Mouse (Mus musculus) erythroblast, embryonic 14.5 days (primary cell): ENCODE results near the gene Pgpep1l. TPM values are rescaled to one million over a fixed set of nuclear protein-coding genes. Genes with fewer than 3 reads are reported as not detected.

Experiments
- H3K27me3 ChIP-seq: 2 replicates; pipeline ENCODE4 v1.6.1; 2012; ENCODE audit warnings: inconsistent platforms; ENCODE audit not compliant: control insufficient read depth
- H3K36me3 ChIP-seq: 2 replicates; pipeline ENCODE4 v1.6.1; 2012; ENCODE audit warnings: mild to moderate bottlenecking, inconsistent platforms; ENCODE audit not compliant: control insufficient read depth
- H3K4me1 ChIP-seq: 2 replicates; pipeline ENCODE4 v1.6.1; 2012; ENCODE audit warnings: inconsistent platforms; ENCODE audit not compliant: control insufficient read depth
- H3K4me3 ChIP-seq: replicated peaks from 2 replicates; pipeline ENCODE3; 2012; ENCODE audit warnings: moderate library complexity, mild to moderate bottlenecking, inconsistent platforms
- H3K9me3 ChIP-seq: 2 replicates; pipeline ENCODE4 v1.6.1; 2012; ENCODE audit warnings: low read length, inconsistent platforms, mixed read lengths; ENCODE audit not compliant: control insufficient read depth
- GATA1 ChIP-seq: IDR thresholded peaks from 2 replicates; pipeline ENCODE4 v1.6.1; 2012; ENCODE audit warnings: low read length, inconsistent platforms, mixed read lengths
- TAL1 ChIP-seq: IDR thresholded peaks from 3 replicates; pipeline ENCODE4 v1.6.1; 2012; ENCODE audit warnings: low read length, inconsistent platforms, mixed read lengths
- polyA plus RNA-seq: library from polyadenylated mRNA; stranded (reverse); fragments of >175 nt; gene quantifications from 2 replicates; pipeline ENCODE4 v1.2.3, GENCODE M21; 2012

The Pgpep1l gene
- polyA plus RNA-seq, 1 experiment, result not detected

DNA sequence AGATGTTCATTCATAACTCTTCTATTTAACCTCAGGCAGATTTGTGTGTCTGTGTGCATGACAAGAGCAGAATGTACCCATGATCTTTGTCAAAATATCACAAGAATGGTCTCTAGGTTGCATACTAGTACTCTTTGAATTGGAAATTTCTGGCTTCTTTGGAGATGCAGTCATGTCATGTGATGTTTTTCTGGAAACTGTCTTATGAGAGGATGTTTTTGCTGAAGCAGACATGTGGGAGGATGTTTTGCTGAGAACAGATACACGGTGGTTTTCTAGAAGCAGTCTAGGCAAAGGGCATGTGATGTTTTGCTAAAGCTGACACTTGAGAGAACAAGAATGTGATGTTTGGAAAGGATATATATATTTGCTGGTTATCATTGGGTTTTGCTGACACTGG lies 13.6 kb downstream of the Pgpep1l start:
- Histone ChIP-seq H3K4me1 (no peaks in the 10 kb centered on the region), H3K27me3 (no peaks in the 10 kb centered on the region), H3K9me3 (peaks cover 2% of the 10 kb centered on the region; the same call in 1 of the 2 replicates), H3K4me3 (no peak overlapping the region), H3K36me3 (no peaks in the 10 kb centered on the region)
- TF ChIP-seq TAL1 (no peak), GATA1 (no peak)

DNA sequence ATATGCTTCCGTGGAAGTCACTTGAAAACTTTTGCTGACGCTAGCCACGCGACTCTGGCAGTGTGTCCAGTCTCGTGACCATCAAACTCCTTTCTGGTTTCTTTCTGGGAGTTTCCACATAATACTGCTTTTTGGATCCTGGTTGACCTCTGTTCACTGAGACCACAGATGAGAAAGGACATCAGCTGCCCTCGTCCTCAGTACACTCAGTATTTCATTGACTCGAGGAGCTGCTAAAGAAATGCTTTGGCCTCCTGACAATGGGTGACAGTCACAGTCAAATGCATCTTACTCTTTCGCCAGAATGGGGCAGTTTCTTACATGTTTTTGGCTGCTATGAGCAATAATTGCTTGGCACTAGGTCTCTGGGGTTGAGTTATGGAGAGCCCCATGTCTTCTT lies 17.8 kb downstream of the Pgpep1l start:
- no peaks in the 10 kb centered on the region for H3K4me1 ChIP-seq
- TF ChIP-seq GATA1 (no peak), TAL1 (no peak)

DNA sequence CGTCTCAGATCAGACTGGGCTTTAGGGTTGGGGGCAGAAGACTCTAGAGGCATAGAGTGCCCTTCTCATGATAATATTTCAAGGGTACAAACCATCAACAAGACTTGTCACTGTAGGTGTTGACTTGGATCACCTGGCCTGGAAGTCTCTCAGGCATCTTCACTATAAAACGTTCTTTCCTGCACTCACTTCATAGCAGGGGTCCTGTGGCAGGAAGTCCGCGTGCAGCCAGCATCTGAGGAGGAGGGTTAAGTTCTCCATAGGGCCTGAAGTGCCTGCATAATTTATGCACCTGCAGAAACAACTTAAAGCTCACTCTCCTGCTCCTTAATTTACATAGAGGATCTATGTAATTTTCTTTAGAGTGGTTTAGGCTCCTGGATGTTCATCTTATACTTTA lies 18.4 kb downstream of the Pgpep1l start:
- H3K9me3 ChIP-seq, result peaks cover 2% of the 10 kb centered on the region; the same call in 1 of the 2 replicates
- H3K36me3 ChIP-seq, result no peaks in the 10 kb centered on the region
- TF ChIP-seq TAL1, result no peak
- no peak for TF ChIP-seq GATA1
- H3K4me3 ChIP-seq, result no peak overlapping the region
- H3K4me1 ChIP-seq, result no peaks in the 10 kb centered on the region
- no peaks in the 10 kb centered on the region for H3K27me3 ChIP-seq

More for the DNA sequence above, 17.8 kb downstream of the Pgpep1l start:
- Histone ChIP-seq H3K27me3 (no peaks in the 10 kb centered on the region), H3K4me3 (no peak overlapping the region), H3K9me3 (peaks cover 2% of the 10 kb centered on the region; the same call in 1 of the 2 replicates), H3K36me3 (no peaks in the 10 kb centered on the region)

DNA sequence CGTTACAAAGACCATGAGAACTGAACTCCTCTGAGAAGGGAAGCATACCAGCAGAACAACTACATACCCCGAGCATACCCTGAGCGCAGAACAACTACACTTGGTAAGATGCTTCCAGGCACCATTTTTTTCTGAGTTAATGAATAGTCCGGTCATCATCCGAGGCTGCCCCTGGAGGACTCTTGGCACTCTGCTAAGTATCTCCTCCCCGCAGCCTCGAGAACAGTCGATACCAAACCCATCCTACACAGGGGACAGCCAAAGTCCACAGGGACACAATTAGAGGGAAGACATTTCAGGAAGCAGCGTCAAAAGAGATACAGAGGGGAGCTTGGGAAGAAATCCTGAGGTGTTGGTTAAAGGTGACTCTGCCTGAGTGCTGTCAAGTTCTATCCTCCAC lies 22.8 kb downstream of the Pgpep1l start:
- Histone ChIP-seq H3K4me1 (no peaks in the 10 kb centered on the region), H3K27me3 (0 out of 2 replicates have a peak, but pooled peaks cover 2% of the 10 kb centered on the region), H3K4me3 (no peak overlapping the region), H3K9me3 (no peaks in the 10 kb centered on the region), H3K36me3 (no peaks in the 10 kb centered on the region)
- TF ChIP-seq TAL1, result no peak

DNA sequence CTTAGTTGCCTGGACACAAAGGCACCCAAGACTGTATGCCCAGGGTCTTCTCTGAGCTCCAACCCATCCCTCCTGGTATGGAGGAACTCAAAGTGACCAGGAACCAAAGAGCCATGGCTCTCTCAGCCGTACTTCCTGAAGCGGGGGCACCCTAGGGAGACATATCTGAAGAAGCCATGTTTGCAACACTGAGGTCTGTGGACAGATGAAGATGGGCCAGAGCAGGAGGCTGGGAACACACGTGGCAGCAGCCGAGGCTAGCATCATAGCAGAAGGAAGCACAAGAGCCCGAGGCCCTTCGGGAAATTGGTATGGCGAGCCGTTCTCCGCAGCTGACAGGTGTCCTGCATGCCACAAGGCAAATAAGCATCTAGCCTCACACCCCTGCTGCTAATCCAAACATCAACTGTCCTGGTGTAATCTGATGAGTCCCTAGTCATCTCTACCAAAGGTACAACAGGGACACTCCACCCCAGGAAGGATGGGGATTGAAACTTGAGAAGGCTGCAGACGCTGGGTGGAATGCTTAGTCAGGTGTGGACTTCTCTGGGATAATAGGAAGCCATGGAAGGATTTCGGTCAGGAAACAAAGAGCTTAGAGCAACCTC lies 24.7 kb downstream of the Pgpep1l start:
- Histone ChIP-seq H3K36me3 (no peaks in the 10 kb centered on the region), H3K4me3 (no peak overlapping the region)
- TF ChIP-seq TAL1, result no peak
- no peak for TF ChIP-seq GATA1

DNA sequence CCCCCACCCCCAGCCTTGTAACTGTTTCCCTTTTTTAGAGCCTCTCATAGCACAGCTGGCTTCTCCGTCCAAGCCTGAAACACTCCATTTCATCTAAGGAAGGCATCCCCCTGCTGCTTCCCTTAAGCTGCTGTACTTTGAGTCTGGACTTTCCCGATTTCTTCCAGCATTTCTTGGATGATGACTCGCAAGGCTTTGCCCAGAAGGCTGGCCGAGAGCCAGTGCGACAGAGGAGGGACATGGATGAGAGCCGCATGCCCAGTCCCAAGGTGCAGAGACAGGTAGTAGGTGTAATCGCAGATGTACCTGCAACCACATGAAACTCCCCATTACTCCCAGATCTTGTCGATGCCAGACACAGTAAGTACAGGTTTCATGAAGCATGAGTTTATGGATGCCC lies 27.2 kb downstream of the Pgpep1l start:
- no peak for TF ChIP-seq TAL1
- no peak for TF ChIP-seq GATA1
- Histone ChIP-seq H3K27me3 (0 out of 2 replicates have a peak, but pooled peaks cover 2% of the 10 kb centered on the region), H3K9me3 (no peaks in the 10 kb centered on the region)

More for the DNA sequence above, 24.7 kb downstream of the Pgpep1l start:
- H3K27me3 ChIP-seq, result 0 out of 2 replicates have a peak, but pooled peaks cover 2% of the 10 kb centered on the region
- H3K4me1 ChIP-seq, result no peaks in the 10 kb centered on the region
- no peaks in the 10 kb centered on the region for H3K9me3 ChIP-seq

DNA sequence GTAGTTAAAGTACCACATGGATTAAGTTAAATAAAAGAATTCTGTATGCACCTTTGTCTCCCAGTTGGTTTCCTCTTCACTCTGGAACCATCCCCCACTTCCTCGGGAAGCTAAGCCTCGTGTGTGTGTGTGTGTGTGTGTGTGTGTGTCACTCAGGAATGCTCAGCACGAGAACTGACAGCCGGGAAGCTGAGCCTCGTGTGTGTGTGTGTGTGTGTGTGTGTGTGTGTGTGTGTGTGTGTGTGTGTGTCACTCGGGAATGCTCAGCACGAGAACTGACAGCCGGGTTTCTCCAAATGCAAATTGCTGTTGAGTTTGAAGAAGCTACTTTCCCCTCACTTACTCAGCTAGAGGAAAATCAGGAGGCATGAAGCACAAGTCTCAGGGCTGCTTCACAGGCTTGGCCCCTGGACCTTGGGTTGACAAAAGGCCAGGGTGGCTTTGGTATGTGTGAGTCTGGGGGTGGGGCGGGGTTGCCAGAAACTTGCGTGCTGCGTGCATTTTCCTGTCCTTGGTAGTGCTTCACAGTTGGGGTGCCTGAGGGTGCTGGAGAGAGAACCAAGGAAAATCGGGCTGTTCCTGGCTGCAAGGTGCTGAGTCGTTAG lies 30.3 kb downstream of the Pgpep1l start:
- Histone ChIP-seq H3K4me1 (no peaks in the 10 kb centered on the region; the same call in 1 of the 2 replicates), H3K4me3 (no peak overlapping the region), H3K27me3 (no peaks in the 10 kb centered on the region), H3K9me3 (no peaks in the 10 kb centered on the region), H3K36me3 (peaks cover 3% of the 10 kb centered on the region)
- TF ChIP-seq TAL1, result no peak
- no peak for TF ChIP-seq GATA1

More for the DNA sequence above, 27.2 kb downstream of the Pgpep1l start:
- no peak overlapping the region for H3K4me3 ChIP-seq
- no peaks in the 10 kb centered on the region for H3K36me3 ChIP-seq
- H3K4me1 ChIP-seq, result no peaks in the 10 kb centered on the region; the same call in 1 of the 2 replicates

DNA sequence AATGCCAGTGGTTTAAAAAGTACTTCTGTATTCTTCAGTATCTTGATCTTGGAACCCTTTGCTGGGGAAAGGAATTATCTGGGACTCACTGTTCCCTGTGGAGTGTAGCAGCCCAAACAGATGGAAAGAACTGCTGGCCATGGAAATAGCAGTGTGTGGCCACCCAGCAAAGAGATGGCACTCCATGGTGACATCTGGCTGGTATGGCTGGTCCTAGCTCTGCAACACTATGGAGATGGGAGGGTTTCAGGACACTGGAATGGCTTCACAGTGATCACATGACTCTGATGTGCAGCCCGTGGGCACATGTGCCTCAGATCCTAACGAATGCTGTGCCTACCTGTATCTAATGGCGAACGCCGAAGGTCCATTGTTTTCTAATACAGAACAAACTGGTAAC lies 31.5 kb downstream of the Pgpep1l start:
- H3K36me3 ChIP-seq, result peaks cover 5% of the 10 kb centered on the region
- no peaks in the 10 kb centered on the region; the same call in 1 of the 2 replicates for H3K4me1 ChIP-seq
- no peaks in the 10 kb centered on the region for H3K27me3 ChIP-seq
- no peaks in the 10 kb centered on the region for H3K9me3 ChIP-seq
- TF ChIP-seq TAL1 (no peak), GATA1 (no peak)
- no peak overlapping the region for H3K4me3 ChIP-seq

DNA sequence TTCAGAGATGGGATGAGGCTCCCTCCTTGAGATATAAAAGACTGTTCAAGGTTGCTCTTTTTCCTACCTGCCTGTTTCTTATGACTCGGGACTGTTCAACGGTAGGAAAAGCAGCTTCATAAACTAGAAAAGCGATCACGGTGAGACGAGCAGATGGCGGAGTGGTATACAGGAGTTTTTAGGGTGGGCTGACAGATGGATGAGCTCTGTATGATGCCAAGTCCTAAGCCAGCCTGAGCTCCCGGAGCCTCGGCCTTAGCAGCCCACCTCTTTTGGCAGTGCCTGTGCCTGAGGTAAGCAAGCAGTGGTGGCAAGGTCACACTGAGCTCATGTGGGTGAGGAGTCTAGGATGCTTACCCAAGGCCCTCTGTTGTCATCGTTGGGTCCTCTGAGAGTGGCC lies 33.2 kb downstream of the Pgpep1l start:
- Histone ChIP-seq H3K9me3 (no peaks in the 10 kb centered on the region), H3K36me3 (peaks cover 14% of the 10 kb centered on the region), H3K27me3 (no peaks in the 10 kb centered on the region), H3K4me1 (no peaks in the 10 kb centered on the region; the same call in 1 of the 2 replicates), H3K4me3 (no peak overlapping the region)
- TF ChIP-seq TAL1, result no peak
- no peak for TF ChIP-seq GATA1
